In genomic region chr13:13481033-13481432, GRCm38 (mm10) we compare ENCODE assay signal across 11 mouse cellular contexts. TPM values are rescaled to one million over a fixed set of nuclear protein-coding genes. Genes with fewer than 3 reads are reported as not detected.
DNase-seq lines count a peak whose midpoint lies in the region; ATAC-seq and TF ChIP-seq lines count a peak whose summit lies in the region.
"Had no signal": no experiment of that assay in that cellular context is flagged by ENCODE, and none has a peak within 500 bp of the region (broad histone marks: within the 10 kb centered on the region; RNA-seq: fewer than 3 reads in every experiment).

No protein-coding gene starts in this region.

- no peaks in the 10 kb centered on the region for H3K9me3 ChIP-seq in kidney, embryonic 14.5 days (ENCODE audit: control insufficient read depth, low read length)
- no peaks in the 10 kb centered on the region for H3K9me3 ChIP-seq in midbrain, embryonic 15.5 days
- H3K9me3 ChIP-seq: embryonic facial prominence, embryonic 15.5 days; G1E; liver, embryonic 13.5 days had no signal

- no peak overlapping the region for H3K27ac ChIP-seq in kidney, embryonic 14.5 days (ENCODE audit: low read depth, low read length)
- H3K27ac ChIP-seq in heart, adult 2 months = peak overlapping the region; percentile 61
- H3K27ac ChIP-seq in midbrain, embryonic 15.5 days = 0 out of 2 replicates have a peak overlapping the region, but pooled peaks have one; percentile 4
- H3K27ac ChIP-seq: embryonic facial prominence, embryonic 15.5 days; liver, embryonic 13.5 days had no signal

- H3K9ac ChIP-seq in kidney, embryonic 14.5 days (ENCODE audit: low read depth, low read length) = no peak overlapping the region
- H3K9ac ChIP-seq in heart, adult 2 months (ENCODE audit: low read depth, low read length) = no peak overlapping the region
- no peak overlapping the region for H3K9ac ChIP-seq in midbrain, embryonic 15.5 days
- H3K9ac ChIP-seq: embryonic facial prominence, embryonic 15.5 days; liver, embryonic 13.5 days had no signal

- TF ChIP-seq EP300 in heart, adult 2 months (IDR thresholded peaks at IDR 0.05; ENCODE audit: insufficient read depth, low read depth, low read length) = 0 out of 2 replicates have a peak, but pooled peaks have one; percentile 20

- H3K4me2 ChIP-seq in kidney, embryonic 14.5 days (replicated peaks; ENCODE audit: low read depth, low read length) = no peak overlapping the region
- no peak overlapping the region for H3K4me2 ChIP-seq in midbrain, embryonic 15.5 days
- H3K4me2 ChIP-seq: embryonic facial prominence, embryonic 15.5 days; liver, embryonic 13.5 days had no signal

- 61% methylated on average over 5 of the region's 5 CpGs for WGBS in kidney, embryonic 14.5 days
- 58% methylated on average over 5 of the region's 5 CpGs for WGBS in heart, adult 2 months
- 25% methylated on average over 5 of the region's 5 CpGs for whole genome bisulfite sequencing in midbrain, embryonic 15.5 days

- H3K4me1 ChIP-seq in kidney, embryonic 14.5 days (ENCODE audit: control insufficient read depth, insufficient read depth, low read length) = no peaks in the 10 kb centered on the region
- H3K4me1 ChIP-seq in heart, adult 2 months (ENCODE audit: control insufficient read depth, insufficient read depth, low read length) = peaks cover 5% of the 10 kb centered on the region
- H3K4me1 ChIP-seq in midbrain, embryonic 15.5 days = peaks cover 3% of the 10 kb centered on the region; the same call in 1 of the 2 replicates
- H3K4me1 ChIP-seq: embryonic facial prominence, embryonic 15.5 days; liver, embryonic 13.5 days had no signal

- H3K36me3 ChIP-seq in kidney, embryonic 14.5 days (ENCODE audit: control insufficient read depth, insufficient read depth, low read length) = peaks cover 24% of the 10 kb centered on the region; the same call in 1 of the 2 replicates
- no peaks in the 10 kb centered on the region for H3K36me3 ChIP-seq in heart, adult 2 months (ENCODE audit: control insufficient read depth, insufficient read depth, low read length)
- H3K36me3 ChIP-seq in midbrain, embryonic 15.5 days (replicated peaks) = no peaks in the 10 kb centered on the region
- H3K36me3 ChIP-seq: G1E had no signal

- no peaks in the 10 kb centered on the region for H3K27me3 ChIP-seq in kidney, embryonic 14.5 days (ENCODE audit: control insufficient read depth, insufficient read depth, low read length)
- no peaks in the 10 kb centered on the region for H3K27me3 ChIP-seq in heart, adult 2 months (ENCODE audit: control insufficient read depth, insufficient read depth, low read length)
- H3K27me3 ChIP-seq in midbrain, embryonic 15.5 days (replicated peaks) = no peaks in the 10 kb centered on the region
- H3K27me3 ChIP-seq: embryonic facial prominence, embryonic 15.5 days; liver, embryonic 13.5 days had no signal

- 0 out of 2 replicates have a peak, but pooled peaks have one; percentile 10 for TF ChIP-seq POLR2A in heart, adult 2 months (IDR thresholded peaks at IDR 0.05; ENCODE audit: insufficient read depth, low read depth, low read length)

- no peak for ATAC-seq in kidney, embryonic 14.5 days (ENCODE audit: low FRiP score, low TSS enrichment)
- peak; percentile 83 for ATAC-seq in midbrain, embryonic 15.5 days (replicated peaks)

- intact Hi-C loops in heart, adult 2 months (cut with DNase I) = no loop called here

- peak; percentile 57 to 64 for DNase-seq in kidney, postnatal 4 days
- peak; percentile 70 to 83 for DNase-seq in cerebellum, postnatal 10 days
- DNase-seq in heart, adult 2 months = peak; percentile 76 to 81
- DNase-seq in layer of hippocampus, adult 8-10 months (ENCODE audit: low spot score in 2 of 2) = peak; percentile 46 to 53
- no peak for DNase-seq in thymus, postnatal 14 days
- DNase-seq in spleen, postnatal 14 days (ENCODE audit: low spot score in 2 of 2) = no peak
- DNase-seq: liver, embryonic 13.5 days had no signal

- H3K4me3 ChIP-seq in kidney, embryonic 14.5 days (ENCODE audit: low read length) = no peak overlapping the region
- no peak overlapping the region for H3K4me3 ChIP-seq in heart, adult 2 months
- H3K4me3 ChIP-seq in midbrain, embryonic 15.5 days = no peak overlapping the region
- H3K4me3 ChIP-seq: embryonic facial prominence, embryonic 15.5 days; liver, embryonic 13.5 days had no signal

- no peak for TF ChIP-seq CTCF in heart, adult 2 months (IDR thresholded peaks at IDR 0.05)

- no peaks in the 10 kb centered on the region for H3K79me2 ChIP-seq in heart, adult 2 months (replicated peaks; ENCODE audit: control insufficient read depth, insufficient read depth, low read length)

RNA-seq across cellular contexts. Expression of gene Nid1, which starts 43.7 kb away (rescaled TPM):
- 61.8 and 96.1 TPM in 2 replicates for polyA plus RNA-seq in kidney, embryonic 14.5 days (2014; fragmentation: Nextera tagmentation; extraction: Ambion mirVana)
- total RNA-seq in heart, adult 2 months (2021) = 10 to 100 TPM; 55.5 to 59.9 TPM
- polyA plus RNA-seq in heart, adult 2 months (2012; rRNA removed) = 62.5 and 99.5 TPM in 2 replicates
- 1 to 10 TPM; 4.0 to 5.0 (median 4.4) TPM for total RNA-seq in layer of hippocampus, adult 8-10 months (2022)
- 38.6 and 42.2 TPM in 2 replicates for polyA plus RNA-seq in midbrain, embryonic 15.5 days (2015; fragmentation: Nextera tagmentation; extraction: Ambion mirVana)
- polyA plus RNA-seq: G1E had no signal

Comparison
In these comparisons a context has a peak if more than half of its experiments do, and no peak if none do; other contexts are left out.
1. DNase-seq: peak in kidney, postnatal 4 days (2 of 2), cerebellum, postnatal 10 days (2 of 2), heart, adult 2 months (2 of 2) and layer of hippocampus, adult 8-10 months (2 of 2); none in thymus, postnatal 14 days (single experiment) and spleen, postnatal 14 days (0 of 2).